Mouse (Mus musculus): ENCODE results near the gene Diexf. TPM values are rescaled to one million over a fixed set of nuclear protein-coding genes. Genes with fewer than 3 reads are reported as not detected.

Gene Diexf
- total RNA-seq (2015), result 4.4 and 5.8 TPM in 2 replicates
- 8.4 and 10.4 TPM in 2 replicates for total RNA-seq (2017)

DNA sequence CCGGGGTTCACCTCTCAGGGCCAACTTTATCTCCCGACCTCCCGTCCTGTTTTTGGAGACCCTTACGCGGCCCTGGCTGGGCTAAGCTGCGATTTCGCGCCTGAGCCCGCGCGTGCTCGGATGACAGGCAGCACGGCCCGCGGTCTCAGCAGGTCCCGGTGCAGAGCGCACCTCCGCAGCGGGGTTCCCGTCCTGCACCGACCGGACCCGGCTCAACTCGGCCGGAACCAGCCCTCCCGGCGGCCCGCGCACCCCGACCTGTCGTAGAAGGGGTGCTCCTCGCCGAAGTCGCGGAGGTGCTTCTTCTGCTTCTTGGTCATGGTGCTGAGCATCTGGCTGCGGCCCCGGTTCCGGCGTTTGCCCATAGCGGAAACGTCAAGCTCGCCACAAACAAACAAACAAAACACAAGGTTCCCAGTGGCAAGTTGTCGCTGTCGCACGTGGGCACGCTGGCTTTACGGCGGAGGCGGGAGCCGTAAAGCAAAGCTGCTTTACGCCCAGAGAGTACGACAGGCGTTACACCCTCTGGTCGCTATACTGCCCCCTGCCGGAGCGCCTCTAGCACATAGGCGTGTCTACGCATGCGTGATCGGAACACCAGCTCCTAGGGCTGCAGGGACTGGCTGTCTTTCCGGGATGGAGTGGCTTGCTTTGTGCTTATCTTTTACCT lies at the start of gene Diexf:
TSS of gene Diexf (minus strand) at position 487 of the 670 bp plus-strand sequence.
- peak; percentile 97 for ATAC-seq (ENCODE audit: poor library complexity, severe bottlenecking)

DNA sequence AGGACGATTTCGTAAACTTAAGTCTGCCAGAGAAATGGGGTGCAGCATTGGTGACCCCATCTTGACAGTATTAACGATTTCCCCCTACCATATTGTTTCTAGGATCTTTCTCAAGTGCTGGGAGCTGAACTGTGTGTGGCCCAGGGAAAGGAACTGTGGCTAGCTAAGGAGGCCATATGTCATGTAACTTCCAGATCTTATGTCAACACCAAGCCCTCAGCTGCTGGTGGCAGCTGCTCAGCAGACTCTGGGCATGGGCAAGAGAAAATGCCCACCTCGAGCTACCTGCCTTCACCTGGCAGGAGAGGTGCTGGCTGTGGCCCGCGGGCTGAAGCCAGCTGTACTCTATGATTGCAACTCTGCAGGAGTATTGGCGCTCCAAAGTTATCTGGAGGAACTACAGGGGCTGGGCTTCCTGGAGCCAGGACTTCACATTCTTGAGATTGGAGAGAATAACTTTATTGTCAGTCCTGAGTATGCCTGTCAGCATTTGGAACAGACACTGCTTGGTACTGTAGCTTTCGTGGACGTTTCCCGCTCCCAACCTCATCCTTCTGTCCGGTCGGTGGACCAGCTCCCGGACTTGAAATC lies 44.2 kb upstream of the Diexf start:
- ATAC-seq (ENCODE audit: poor library complexity, severe bottlenecking), result no peak

DNA sequence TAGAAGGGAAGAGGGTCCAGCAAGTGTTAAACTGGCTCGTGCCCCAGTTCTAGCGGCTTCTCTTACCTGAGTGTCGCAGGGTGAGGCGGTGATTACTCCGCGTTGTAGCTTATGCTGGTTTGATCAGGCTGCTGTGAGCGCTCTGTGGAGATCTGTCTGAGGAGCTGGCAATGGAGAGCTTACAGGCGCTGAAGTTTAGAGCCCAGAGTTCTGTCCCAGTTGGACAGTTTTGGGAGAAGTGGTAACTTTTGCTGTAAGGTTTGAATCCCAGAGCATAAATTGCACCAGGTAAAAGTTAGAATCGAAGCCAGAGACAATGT lies 43.7 kb upstream of the Diexf start:
- no peak for ATAC-seq (ENCODE audit: poor library complexity, severe bottlenecking)

DNA sequence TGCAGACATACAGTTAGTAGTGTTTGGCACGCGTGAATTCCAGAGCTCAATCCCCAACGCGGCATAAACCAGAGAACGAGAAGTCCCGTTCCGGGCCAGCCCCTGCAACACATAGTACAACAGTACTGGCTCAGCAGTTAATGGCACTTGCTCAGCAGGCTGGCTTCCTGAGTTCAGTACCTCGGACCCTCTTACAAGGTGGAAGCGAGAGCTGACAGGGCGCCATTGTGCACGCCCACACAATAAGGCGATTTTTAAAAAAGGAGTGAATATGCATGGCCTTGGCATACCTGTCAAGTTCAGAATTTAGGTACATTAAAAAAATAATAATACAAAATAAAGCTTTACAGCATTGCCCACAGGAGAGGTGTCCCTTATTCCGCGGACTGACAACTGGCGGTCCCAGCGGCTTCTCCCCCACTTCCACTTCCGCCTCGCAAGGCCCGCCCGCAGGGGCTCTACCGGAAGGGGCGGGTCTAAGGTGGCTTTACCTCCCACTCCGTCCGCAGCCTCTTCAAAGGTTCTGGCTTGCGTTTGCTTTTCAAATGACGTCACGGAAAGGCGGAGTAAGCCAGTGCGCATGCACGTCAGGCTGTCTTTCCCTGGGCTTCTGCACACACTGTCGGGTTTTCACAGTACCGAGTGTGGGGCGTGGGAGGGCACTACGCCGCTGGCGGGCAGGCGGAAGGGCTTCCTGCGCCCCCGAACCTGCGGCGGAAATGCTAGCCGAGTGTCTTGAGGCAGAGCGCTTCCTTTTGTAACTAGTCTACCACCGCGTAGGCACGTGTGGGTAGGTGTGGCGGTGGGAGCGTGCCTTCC lies 43.1 kb upstream of the Diexf start:
- peak; percentile 92 for ATAC-seq (ENCODE audit: poor library complexity, severe bottlenecking)

DNA sequence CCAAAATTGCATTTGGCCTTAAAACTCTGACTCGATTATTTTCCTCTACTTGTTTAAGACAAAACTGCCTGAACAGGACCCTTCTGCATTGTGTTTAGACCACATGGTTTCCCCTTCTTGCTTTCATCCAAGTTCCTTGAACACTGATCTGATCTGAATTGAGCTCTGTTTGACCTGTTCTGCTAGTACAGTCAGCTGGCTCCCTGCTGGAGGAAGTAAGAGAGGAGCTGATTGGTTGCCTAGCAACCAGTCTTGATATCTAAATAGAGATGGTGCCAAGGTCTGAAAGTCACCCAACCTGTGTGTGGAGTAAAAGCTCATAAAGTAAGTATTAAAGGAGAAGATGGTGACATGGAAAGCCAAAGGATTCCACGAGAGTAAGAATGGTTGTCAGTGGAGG lies 39.8 kb upstream of the Diexf start:
- no peak for ATAC-seq (ENCODE audit: poor library complexity, severe bottlenecking)

DNA sequence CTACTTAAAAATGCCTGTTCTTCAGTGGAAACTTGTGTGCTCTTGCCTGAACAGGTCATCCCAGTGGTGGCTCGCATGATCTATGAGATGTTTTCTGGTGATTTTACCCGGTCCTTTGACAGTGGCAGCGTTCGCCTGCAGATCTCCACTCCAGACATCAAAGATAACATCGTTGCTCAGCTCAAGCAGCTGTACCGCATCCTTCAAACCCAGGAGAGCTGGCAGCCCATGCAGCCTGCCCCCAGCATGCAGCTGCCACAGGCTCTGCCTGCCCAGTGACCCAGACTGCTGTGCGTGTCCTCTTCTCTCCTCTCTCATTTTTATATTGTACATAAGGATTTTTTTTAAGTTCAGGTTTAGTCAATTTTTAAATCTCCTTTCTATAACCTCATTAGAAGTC lies 39.2 kb upstream of the Diexf start:
- no peak for ATAC-seq (ENCODE audit: poor library complexity, severe bottlenecking)

DNA sequence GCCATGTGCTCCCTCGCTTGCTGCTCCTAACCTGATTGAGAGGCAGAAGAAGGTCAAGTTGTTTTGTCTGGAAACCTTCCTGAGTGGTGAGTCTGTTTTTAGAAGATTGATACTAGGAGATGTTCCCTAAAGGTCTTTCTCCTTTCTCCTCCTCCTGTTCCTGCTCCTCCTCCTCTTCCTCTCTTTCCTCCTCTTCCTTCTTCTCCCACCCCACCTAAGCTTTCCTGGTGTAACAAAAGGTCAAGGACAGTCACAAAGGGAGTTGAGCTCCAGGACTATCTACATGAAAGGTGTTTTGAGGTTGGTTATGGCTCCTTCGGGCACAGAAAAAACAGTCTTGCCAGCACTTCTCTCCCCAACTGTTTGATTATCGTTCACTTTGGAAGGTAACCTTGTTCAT lies 37.7 kb upstream of the Diexf start, which contains the start of gene A130010J15Rik:
TSS of gene A130010J15Rik (plus strand) at position 301 of the 400 bp plus-strand sequence.
- ATAC-seq (ENCODE audit: poor library complexity, severe bottlenecking), result no peak

DNA sequence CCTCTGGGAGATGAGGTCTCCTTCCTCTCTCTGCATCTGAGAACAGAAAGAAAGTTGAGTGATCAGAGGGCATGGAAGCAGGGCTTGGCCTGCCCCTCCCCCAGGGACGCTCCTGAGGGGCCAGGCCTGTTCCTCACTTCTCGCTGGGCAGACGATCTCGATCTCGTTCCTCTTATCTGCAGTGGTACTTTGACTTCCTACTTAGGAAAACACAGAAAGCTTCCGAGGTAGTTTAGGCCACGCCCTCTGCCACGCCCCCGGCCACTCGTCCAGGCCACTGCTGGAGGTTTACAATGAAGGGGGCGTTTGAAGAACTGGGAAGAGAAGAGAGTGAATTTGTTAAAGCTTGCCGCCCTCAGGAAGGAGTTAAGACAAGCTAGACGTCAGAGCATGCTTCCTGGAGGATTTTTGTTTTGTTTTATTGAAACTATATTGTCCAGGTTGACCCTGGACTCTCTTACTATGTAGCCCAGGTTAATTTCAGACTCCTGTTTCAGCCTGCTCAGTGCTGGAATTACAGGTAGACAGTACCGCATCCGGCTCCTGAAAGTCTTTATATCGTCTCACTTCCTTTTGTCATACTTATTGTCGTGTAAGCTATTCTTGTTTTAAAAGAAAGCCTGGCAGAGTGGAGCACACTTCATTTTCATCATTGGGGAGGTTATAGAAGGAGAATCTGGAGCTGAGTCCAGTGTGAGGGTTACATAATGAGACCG lies 30.4 kb upstream of the Diexf start:
- ATAC-seq (ENCODE audit: poor library complexity, severe bottlenecking), result peak; percentile 95

DNA sequence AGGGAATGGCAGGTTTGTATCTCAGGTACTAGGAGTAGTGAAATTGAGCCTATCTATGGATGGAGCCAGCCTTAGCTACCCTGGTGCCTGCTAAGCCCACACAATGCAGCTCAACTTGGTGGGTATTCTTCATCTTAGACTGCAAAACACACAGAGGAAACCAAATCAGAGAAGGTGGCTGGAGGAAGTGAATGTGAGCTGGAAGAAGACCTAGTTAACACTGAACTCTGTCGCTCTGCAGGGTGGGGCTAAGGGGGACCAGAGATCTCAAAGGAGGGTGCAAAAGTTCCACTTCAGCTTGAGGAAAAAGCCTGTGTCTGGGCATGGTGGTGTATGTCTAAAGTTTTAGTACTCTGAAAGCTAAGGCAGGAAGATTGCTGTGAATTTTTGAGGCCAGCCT lies 29.5 kb upstream of the Diexf start:
- ATAC-seq (ENCODE audit: poor library complexity, severe bottlenecking), result peak; percentile 14; the same call in 1 of the 2 replicates

DNA sequence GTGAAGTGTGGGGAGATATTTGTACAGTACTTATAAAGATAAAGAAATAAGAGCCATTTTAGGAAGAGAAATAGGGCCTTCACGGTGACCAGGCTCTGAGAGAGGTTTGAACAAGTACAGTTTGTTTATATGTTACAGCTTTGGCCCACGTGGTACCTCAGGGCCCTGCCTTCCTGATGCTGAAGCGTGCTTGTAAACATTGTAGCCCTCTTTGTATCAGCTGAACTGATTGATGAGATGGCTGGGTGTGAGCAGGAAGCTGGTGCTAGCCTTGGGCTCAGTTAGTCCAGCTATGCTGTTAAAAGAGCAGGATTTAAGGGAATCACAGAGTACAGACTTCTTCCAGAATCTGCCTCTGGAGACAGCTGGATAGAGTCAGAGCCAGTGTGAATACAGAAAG lies 29.1 kb upstream of the Diexf start:
- ATAC-seq (ENCODE audit: poor library complexity, severe bottlenecking), result no peak

DNA sequence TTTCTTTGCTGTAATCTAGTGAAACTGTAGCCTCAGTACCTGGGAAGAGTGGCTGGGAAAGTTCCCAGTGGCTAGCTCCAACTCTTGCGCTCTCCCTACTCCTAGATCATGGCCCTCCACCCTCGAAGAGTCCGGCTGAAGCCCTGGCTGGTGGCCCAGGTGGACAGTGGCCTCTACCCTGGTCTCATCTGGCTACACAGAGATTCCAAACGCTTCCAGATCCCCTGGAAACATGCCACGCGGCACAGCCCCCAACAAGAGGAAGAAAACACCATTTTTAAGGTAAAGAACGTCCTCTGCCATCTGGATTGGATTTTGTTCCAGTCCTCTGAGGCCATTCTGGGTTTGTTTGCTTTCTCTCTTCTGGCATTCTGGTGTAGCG lies 27.0 kb upstream of the Diexf start:
- ATAC-seq (ENCODE audit: poor library complexity, severe bottlenecking), result no peak

DNA sequence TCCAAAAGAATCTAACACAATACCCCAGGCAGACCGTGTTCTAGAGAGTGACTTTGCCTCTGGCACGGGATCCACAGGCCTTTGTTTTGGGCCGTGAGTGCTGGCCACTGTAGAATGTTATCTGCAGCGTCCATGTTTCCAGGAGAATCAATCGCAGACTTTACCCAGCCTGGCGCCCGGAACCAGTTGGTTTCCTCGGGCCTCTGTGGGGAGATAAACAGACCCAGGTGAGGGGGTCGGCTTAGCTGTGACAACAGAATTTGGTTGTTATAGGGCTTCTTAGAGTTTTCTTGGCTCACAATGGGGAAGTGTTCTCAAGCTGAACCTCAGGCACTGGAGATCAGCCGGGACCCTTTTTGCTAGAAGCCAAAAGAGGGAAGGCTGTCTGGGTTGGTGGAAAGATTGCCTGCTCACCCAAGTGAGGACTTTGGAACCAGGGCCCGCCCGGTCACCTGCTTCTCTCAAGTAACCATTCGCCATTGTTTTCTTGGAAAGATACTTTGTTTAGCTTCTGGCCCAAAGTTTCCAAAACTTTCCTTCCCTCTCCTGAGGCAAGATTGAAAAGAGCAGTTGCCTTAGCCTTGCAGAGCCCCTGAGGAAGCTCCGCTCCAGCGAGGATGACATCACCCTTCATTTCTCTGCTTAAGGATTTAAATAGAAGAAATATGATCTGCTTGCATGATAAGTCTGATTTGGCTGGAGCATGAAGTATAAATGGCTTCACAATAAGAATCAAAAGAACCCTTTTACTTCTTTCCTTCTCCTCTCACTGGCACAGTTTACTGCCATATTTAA lies 26.4 kb upstream of the Diexf start:
- no peak for ATAC-seq (ENCODE audit: poor library complexity, severe bottlenecking)

DNA sequence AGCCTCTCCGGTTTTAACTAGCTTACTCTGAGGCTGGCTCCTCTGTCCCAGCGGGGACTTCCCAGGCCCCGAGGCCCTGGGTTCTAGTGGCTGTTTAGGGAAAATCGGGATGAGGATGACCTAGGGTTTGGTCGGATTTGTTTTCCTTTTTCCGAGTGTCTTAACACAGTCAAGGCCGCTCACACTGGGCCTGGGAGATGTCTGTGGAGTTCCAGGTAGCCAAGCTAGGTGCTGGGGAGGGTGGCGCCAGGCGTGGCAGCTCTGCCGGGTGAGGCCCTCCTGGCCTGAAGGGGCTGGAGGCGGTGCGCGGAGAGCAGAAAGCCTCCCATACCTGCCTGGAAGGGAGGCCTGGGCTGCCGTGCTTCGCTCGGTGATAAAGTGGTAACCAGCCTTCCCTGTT lies 23.5 kb upstream of the Diexf start:
- ATAC-seq (ENCODE audit: poor library complexity, severe bottlenecking), result no peak

DNA sequence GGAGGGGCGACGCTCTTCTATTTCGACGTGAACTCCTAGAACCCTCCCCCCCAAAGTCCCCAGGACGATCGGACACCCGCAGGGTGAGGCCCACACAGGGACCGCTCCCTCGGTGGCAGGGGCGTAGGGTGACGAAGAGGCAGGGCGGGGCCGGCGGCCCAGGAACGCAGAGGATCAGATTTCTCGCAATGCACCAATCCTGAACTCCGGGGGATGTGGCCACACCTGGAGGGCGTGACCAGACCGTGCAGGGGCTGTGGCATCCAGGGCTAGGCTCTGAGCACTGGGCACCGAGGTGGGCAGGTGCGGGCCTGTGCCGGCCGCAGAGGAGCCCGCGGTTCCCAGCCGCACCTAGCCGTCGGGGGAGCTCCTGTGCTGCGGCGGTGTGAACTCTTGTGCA lies 22.8 kb upstream of the Diexf start, which contains the start of gene Irf6:
TSS of gene Irf6 (plus strand) at position 240 of the 400 bp plus-strand sequence.
- peak; percentile 88 for ATAC-seq (ENCODE audit: poor library complexity, severe bottlenecking)

DNA sequence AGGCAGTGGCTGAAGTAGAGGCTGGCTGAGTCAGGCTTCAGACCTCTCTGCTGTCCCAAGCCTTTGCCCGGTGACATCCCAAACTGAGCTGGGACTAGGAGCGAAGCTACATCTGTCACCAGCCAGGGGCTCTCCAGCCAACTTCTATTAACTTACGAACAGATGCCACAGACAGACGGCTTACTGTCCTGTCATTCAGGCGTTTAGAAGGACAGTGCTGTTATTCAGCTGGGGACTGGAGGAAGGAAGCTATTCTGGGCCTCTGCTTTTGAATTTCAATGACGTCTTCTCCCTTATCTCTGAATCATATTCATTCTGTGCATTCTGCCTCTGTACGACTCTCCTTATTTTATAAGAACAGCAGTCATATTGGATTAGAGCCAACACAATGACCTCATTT lies 21.1 kb upstream of the Diexf start:
- no peak for ATAC-seq (ENCODE audit: poor library complexity, severe bottlenecking)

DNA sequence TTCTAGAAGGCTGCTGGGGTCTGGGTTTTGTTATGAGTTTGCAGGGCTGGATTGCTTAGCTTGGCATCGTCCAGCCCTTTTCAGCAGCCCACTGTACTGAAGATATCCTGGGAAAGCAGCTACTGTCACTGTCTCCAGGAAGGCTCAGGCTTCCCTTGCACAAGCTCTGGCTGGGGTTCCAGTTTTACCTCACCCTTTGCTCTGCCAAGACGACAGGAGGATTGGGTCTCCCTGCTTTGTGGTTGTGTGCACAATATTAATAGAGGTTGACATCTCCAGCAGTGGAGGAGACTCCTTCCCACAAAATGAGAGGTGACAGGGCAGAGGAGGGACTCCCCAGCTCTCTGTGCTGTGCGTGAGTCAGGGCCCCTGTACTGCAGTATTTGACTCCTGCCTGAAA lies 19.2 kb upstream of the Diexf start:
- no peak for ATAC-seq (ENCODE audit: poor library complexity, severe bottlenecking)

DNA sequence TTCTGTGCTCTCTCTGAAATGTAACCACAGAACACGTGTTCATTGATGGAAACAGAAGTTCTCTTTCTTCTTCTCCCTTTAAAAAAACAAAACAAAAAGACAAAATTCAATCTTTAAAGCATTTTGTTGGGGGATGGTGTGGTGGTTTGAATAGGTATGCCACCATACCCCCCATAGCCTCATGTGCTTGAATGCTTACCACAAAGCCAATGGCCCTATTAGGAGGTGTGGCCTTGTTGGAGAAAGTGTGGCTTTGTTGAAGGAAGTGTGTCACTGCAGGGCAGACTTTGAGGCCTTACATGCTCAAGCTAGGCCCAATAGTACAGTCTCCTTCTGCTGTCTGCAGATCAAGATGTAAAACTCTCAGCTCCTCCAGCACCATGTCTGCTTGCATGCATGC lies 16.3 kb upstream of the Diexf start:
- ATAC-seq (ENCODE audit: poor library complexity, severe bottlenecking), result no peak

DNA sequence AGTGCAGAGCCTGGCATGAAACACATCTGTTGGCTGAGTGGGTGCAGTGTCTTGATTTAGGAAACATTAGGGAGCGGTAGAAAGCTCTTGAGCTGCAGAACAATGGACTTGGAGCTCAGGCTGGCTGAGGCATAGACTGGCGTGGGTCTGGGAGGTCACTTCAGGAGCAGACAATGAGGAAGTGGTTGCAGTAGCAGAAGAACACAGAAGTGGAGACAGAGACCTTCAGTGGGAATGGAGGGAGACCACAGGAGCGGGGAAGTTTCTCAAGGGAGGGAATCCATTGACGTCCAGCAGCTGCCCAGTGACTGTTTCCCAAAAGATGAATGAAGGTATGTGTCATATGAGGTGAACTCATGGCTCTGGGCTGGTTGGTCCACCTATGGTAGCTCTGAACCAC lies 15.0 kb upstream of the Diexf start:
- ATAC-seq (ENCODE audit: poor library complexity, severe bottlenecking), result peak; percentile 83

DNA sequence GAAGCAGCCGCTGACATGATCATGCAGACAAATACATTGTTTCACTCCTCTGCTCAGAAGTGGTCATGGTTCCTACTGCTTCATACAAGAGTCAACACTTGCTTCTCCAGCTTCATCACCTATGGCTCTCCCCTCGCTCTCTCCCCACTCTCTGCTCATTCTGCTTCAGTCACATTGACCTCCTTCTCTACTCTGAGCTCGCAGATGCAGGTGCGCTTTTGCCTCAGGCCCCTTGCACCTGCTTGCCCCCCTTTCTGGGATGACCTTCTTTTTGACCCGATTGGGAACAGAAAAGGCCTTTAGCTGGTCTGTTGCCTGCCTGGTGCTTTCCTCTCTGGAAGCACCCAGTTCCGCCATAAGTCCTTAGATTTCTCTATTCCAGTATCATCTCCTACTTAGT lies 14.4 kb upstream of the Diexf start:
- no peak for ATAC-seq (ENCODE audit: poor library complexity, severe bottlenecking)

DNA sequence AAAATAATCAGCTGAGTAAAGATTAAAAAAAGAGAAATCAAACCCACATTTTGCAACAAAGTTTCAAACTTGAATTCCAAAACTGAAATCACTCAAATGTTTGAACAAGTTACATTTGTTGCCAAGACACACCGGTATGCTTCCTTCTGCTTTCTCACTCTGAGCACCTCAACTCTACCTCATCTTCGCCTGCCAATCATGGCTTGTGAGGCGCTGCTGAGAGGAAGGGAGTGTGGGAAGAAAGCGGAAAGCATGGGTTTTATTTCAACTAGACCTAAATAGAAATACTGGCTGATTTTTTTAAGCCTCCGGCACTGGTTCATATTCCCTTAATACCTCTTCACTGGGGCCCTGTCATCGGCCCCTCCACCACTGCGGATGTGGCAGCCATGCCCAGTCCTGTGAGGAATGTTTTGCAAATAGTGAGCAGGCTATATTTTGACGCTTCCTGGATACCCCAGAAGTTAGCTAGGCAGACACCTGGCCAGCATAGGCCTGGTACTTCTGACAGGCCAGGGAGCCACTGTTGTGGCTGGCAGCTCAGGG lies 12.5 kb upstream of the Diexf start:
- ATAC-seq (ENCODE audit: poor library complexity, severe bottlenecking), result no peak

Measured in megakaryocyte, adult 5-6 weeks (primary cell).